Mouse (Mus musculus) embryonic facial prominence, embryonic 14.5 days (tissue): ENCODE measurements around the gene Ptprm. TPM values are rescaled to one million over a fixed set of nuclear protein-coding genes. Genes with fewer than 3 reads are reported as not detected.

Experiments used
- ATAC-seq: fragments of 200-750 bp; cut with Nextera tagmentation; 2 replicates; pipeline ENCODE4 v1.8.0; 2017; ENCODE audit warnings: low read depth, moderate number of reproducible peaks, moderate TSS enrichment
- DNase-seq: peaks from one replicate; pipeline ENCODE4 v3.0.0-alpha.2; 2015; ENCODE audit warnings: low spot score
- H3K27ac ChIP-seq: fragments of 300-500 bp; sonication (generic); replicated peaks from 2 replicates; pipeline ENCODE4 v1.5.1; 2014; ENCODE audit warnings: low read depth, mild to moderate bottlenecking, low read length, moderate library complexity
- H3K27me3 ChIP-seq: fragments of 300-500 bp; sonication (generic); replicated peaks from 2 replicates; pipeline ENCODE4 v1.6.1; 2014; ENCODE audit warnings: low read length; ENCODE audit not compliant: control insufficient read depth, insufficient read depth
- H3K36me3 ChIP-seq: fragments of 300-500 bp; sonication (generic); 2 replicates; pipeline ENCODE4 v1.6.1; 2014; ENCODE audit warnings: low read length, mixed read lengths; ENCODE audit not compliant: control insufficient read depth, insufficient read depth
- H3K4me1 ChIP-seq: fragments of 300-500 bp; sonication (generic); 2 replicates; pipeline ENCODE4 v1.6.1; 2014; ENCODE audit warnings: antibody characterized with exemption, low read length; ENCODE audit not compliant: control insufficient read depth, insufficient read depth
- H3K4me2 ChIP-seq: fragments of 300-500 bp; sonication (generic); 2 replicates; pipeline ENCODE4 v1.6.1; 2014; ENCODE audit warnings: low read depth, mild to moderate bottlenecking, low read length, moderate library complexity, mixed read lengths
- H3K4me3 ChIP-seq: fragments of 300-500 bp; sonication (generic); 2 replicates; pipeline ENCODE4 v1.5.1; 2014; ENCODE audit warnings: low read depth, mild to moderate bottlenecking, low read length
- H3K9ac ChIP-seq: fragments of 300-500 bp; sonication (generic); 2 replicates; pipeline ENCODE4 v1.6.1; 2014; ENCODE audit warnings: low read depth, mild to moderate bottlenecking, low read length, moderate library complexity, mixed read lengths
- H3K9me3 ChIP-seq: fragments of 300-500 bp; sonication (generic); 2 replicates; pipeline ENCODE4 v1.6.1; 2016; ENCODE audit warnings: low read length; ENCODE audit not compliant: control insufficient read depth
- WGBS: fragments of 180-500 bp; shearing (Covaris S2); extraction: QIAGEN DNeasy Blood & Tissue Kit; methylation state at CpG from one replicate; pipeline ENCODE4 v1.1.7; 2014; 5-methylcytosine and 5-hydroxymethylcytosine counted together
- polyA plus RNA-seq: library from polyadenylated mRNA; unstranded; fragments of >200 nt; fragmentation: Nextera tagmentation; extraction: Ambion mirVana; gene quantifications from 2 replicates; pipeline ENCODE4 v1.2.1, GENCODE M21; 2014

The Ptprm gene
- polyA plus RNA-seq, 1 experiment from 2014 or later, result 20.4 TPM

- Histone ChIP-seq H3K27me3 (no peaks in the 10 kb centered on the region), H3K36me3 (no peaks in the 10 kb centered on the region), H3K4me1 (peaks cover 22% of the 10 kb centered on the region), H3K9me3 (no peaks in the 10 kb centered on the region), H3K9ac (no peak overlapping the region), H3K4me2 (no peak overlapping the region), H3K4me3 (no peak overlapping the region), H3K27ac (no peak overlapping the region)
- WGBS, result 77% methylated on average over 10 of the region's 10 CpGs
- ATAC-seq (peak; percentile 50; the same call in 1 of the 2 replicates), DNase-seq (peak; percentile 80)
Observed at GRCm38 (mm10) chr17:67306066-67306845, 48.0 kb downstream of the Ptprm start.

DNA sequence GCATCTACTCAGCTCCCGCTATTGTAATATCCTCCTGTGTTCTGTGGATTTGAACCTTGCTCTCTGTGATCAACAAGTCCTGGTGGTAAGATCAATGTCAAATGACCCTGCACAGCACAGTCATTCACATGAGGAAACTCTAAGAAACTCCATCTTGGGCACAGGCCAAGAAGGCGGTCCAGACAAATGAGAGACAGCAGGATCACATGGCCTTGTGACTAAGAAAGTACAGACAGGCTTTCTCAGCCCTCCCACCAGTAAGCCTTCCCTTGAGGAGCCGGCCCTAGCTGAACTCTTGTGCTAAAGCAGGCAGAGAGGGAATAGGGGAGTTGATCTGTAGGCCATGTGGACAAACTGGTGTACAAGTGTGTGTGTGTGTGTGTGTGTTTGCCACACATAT, 49.4 kb downstream of the Ptprm start:
- peak; percentile 47; the same call in 1 of the 2 replicates for ATAC-seq
- H3K4me1 ChIP-seq, result peaks cover 22% of the 10 kb centered on the region
- no peak overlapping the region for H3K27ac ChIP-seq
- no peaks in the 10 kb centered on the region for H3K9me3 ChIP-seq
- no peaks in the 10 kb centered on the region for H3K36me3 ChIP-seq
- H3K4me2 ChIP-seq, result no peak overlapping the region
- no peak overlapping the region for H3K9ac ChIP-seq
- whole genome bisulfite sequencing, result 64% methylated on average over 3 of the region's 3 CpGs
- DNase-seq, result peak; percentile 83
- no peak overlapping the region for H3K4me3 ChIP-seq
- H3K27me3 ChIP-seq, result no peaks in the 10 kb centered on the region

GRCm38 (mm10) chr17:67303326-67304099, 50.7 kb downstream of the Ptprm start:
- peak overlapping the region; percentile 52 for H3K27ac ChIP-seq
- H3K4me3 ChIP-seq, result no peak overlapping the region
- 50% methylated on average over 18 of the region's 18 CpGs for WGBS
- peak; percentile 77 for ATAC-seq
- peaks cover 22% of the 10 kb centered on the region for H3K4me1 ChIP-seq
- H3K27me3 ChIP-seq, result no peaks in the 10 kb centered on the region
- no peak overlapping the region for H3K9ac ChIP-seq
- H3K4me2 ChIP-seq, result peak overlapping the region; percentile 37
- H3K36me3 ChIP-seq, result no peaks in the 10 kb centered on the region
- no peaks in the 10 kb centered on the region for H3K9me3 ChIP-seq
- DNase-seq, result peak; percentile 92

- Histone ChIP-seq H3K27ac (no peak overlapping the region), H3K9ac (no peak overlapping the region), H3K9me3 (no peaks in the 10 kb centered on the region), H3K4me3 (no peak overlapping the region), H3K36me3 (no peaks in the 10 kb centered on the region), H3K4me1 (peaks cover 22% of the 10 kb centered on the region), H3K4me2 (no peak overlapping the region), H3K27me3 (no peaks in the 10 kb centered on the region)
- 60% methylated on average over 4 of the region's 4 CpGs for whole genome bisulfite sequencing
- ATAC-seq, result no peak
- DNase-seq, result peak; percentile 30
Observed at GRCm38 (mm10) chr17:67302569-67302968, 51.7 kb downstream of the Ptprm start.

DNA sequence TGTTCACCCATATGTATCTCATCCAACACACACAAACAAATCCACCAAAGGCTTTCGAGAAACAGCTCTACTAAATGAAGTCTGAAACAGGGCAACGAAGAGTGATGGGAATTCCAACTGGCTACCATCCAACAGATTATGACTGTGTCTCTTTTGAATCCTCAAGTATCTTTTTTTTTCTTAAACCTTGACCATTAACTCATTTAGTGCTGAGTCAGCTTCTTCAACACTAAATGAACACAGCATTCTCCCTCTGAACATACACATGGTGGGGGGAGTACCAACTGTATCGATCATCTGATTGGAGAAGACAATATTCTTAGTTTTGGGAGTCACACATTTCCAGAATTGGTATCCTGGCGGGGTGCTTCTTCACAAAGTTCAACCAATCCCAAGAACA, 52.2 kb downstream of the Ptprm start:
- no peaks in the 10 kb centered on the region for H3K27me3 ChIP-seq
- no peaks in the 10 kb centered on the region for H3K36me3 ChIP-seq
- H3K27ac ChIP-seq, result no peak overlapping the region
- H3K9ac ChIP-seq, result no peak overlapping the region
- peaks cover 22% of the 10 kb centered on the region for H3K4me1 ChIP-seq
- no peak overlapping the region for H3K4me3 ChIP-seq
- no peaks in the 10 kb centered on the region for H3K9me3 ChIP-seq
- ATAC-seq (no peak), DNase-seq (no peak)
- no peak overlapping the region for H3K4me2 ChIP-seq
- WGBS, result 89% methylated on average over 4 of the region's 4 CpGs

DNA sequence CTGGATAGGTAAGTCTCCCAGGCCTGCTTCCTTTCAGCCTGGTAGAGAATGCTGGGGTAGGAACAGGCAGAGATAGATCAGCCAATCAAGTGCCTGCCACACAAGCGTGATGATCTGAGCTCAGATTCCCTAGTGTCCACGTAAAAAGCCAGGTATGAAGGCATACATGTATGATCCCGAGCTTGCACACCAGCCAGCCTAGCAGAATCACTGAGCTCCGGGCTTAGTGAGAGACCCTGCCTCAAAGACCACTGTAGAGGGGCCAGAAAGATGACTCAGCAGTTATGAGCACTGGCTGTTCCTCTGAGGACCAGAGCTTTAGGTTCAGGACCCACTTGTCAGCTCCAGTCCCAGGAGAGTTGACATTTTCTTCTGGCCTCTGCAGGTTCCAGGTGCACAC, 52.9 kb downstream of the Ptprm start:
- 97% methylated on average over 4 of the region's 4 CpGs for WGBS

DNA sequence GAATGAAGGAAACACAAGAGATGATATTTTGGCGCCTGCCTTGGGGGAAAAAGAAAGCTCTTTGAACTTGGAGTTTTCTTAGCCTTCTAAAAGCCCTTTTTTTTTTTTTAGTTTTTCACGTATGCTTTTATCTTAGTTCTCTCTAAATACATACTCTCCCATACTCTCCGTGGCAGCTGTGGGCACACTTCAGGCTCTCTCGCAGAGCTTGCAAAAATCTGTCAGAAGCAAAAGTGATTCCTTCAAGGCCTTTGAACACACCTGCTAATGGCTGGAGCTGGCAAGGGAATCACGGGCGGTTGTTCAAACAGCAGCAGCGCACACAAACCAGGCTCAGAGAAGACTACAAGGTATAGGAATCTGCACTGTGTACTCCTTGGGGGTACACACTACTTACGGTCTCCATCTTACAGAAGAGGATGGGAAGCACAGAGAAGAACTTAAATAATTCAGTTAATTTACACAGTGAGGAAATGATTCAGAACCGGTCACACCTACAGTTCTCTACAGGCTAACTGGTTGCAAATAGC, 55.9 kb downstream of the Ptprm start:
- H3K4me1 ChIP-seq, result peaks cover 2% of the 10 kb centered on the region
- H3K4me3 ChIP-seq, result no peak overlapping the region
- no peak overlapping the region for H3K9ac ChIP-seq
- 65% methylated on average over 9 of the region's 9 CpGs for WGBS
- H3K36me3 ChIP-seq, result no peaks in the 10 kb centered on the region
- H3K27ac ChIP-seq, result no peak overlapping the region
- H3K4me2 ChIP-seq, result no peak overlapping the region
- no peaks in the 10 kb centered on the region for H3K9me3 ChIP-seq
- no peak for ATAC-seq
- no peaks in the 10 kb centered on the region for H3K27me3 ChIP-seq
- no peak for DNase-seq

More for the DNA sequence above, 52.9 kb downstream of the Ptprm start:
- ATAC-seq (no peak), DNase-seq (no peak)
- no peak overlapping the region for H3K9ac ChIP-seq
- H3K4me3 ChIP-seq, result no peak overlapping the region
- no peaks in the 10 kb centered on the region for H3K27me3 ChIP-seq
- no peaks in the 10 kb centered on the region for H3K36me3 ChIP-seq
- H3K27ac ChIP-seq, result no peak overlapping the region
- H3K4me2 ChIP-seq, result no peak overlapping the region
- peaks cover 22% of the 10 kb centered on the region for H3K4me1 ChIP-seq
- H3K9me3 ChIP-seq, result no peaks in the 10 kb centered on the region

DNA sequence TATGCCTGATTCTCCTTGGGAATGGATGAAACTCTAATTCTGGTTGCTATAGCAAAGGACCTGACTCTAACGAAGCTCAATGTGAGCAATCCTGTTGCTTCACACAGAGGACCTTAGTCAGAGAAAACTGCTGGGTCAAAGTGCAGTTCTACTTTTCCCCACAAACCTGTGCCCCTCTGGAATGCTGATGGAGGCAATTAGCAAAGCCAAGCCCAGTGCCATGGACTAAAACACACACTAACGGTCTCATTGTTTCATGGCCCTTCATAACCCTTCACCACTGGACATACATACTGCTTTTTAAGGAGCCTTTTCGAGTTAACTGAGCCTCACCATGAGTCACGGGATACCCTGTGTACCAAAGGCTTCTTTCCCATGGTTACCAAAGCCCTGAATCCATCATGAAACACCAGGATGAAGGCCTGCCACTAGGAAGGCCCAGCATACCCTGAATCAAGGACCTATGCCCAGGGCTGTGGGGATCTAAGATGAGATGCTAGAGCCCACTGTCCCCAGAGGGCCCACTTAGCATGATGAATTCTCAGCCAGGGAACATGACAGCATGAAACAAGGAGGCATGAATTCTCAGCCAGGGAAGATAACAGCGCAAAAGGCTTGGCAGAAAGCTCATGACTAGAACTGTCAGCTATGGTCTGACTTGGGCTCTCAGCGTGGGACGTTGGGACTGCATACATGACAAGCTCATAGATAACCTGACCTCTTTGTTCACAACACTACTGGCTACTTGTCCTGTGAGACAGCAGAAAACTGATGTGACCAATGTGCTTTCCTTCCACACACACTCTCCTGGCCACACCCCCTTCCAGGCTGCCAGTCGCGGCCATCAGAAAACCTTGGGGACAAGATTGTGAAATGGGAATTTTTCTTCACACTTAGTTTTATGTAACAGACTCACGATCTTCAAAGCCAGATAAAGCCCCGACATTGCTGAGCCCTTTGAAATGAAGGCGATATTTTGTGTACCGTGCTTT, 57.4 kb downstream of the Ptprm start:
- Histone ChIP-seq H3K36me3 (no peaks in the 10 kb centered on the region), H3K9ac (no peak overlapping the region), H3K9me3 (no peaks in the 10 kb centered on the region), H3K27ac (no peak overlapping the region), H3K4me1 (no peaks in the 10 kb centered on the region; the same call in 1 of the 2 replicates), H3K4me2 (no peak overlapping the region), H3K4me3 (no peak overlapping the region), H3K27me3 (no peaks in the 10 kb centered on the region)
- DNase-seq (no peak), ATAC-seq (no peak)
- WGBS, result 81% methylated on average over 13 of the region's 13 CpGs
